Mouse (Mus musculus) spleen, adult 2 months (tissue): ENCODE results near the gene 7530416G11Rik.

Experiments
- CTCF ChIP-seq: fragments of 200-500 bp; IDR thresholded peaks from 2 replicates; pipeline ENCODE4 v1.5.1; 2011; ENCODE audit warnings: mild to moderate bottlenecking, inconsistent platforms; ENCODE audit not compliant: insufficient read depth, insufficient read length, insufficient replicate concordance; ENCODE audit errors: extremely low read depth
- POLR2A ChIP-seq: fragments of 200-500 bp; IDR thresholded peaks from 2 replicates; pipeline ENCODE4 v1.6.1; 2011; ENCODE audit warnings: low read depth, low read length, inconsistent platforms

- TF ChIP-seq CTCF (no peak), POLR2A (no peak)
Observed at GRCm38 (mm10) chr15:85480630-85481029, 22.4 kb downstream of the 7530416G11Rik start.
